Mouse (Mus musculus): ENCODE results near the gene Epn1. TPM values are rescaled to one million over a fixed set of nuclear protein-coding genes. Genes with fewer than 3 reads are reported as not detected.

Gene Epn1
- polyA plus RNA-seq, 1 experiment from 2014 or later: 79.6 TPM

GRCm38 (mm10) chr7:5083325-5084105 is 3.5 kb downstream of the Epn1 start:
- Histone ChIP-seq H3K4me3 (no peak overlapping the region), H3K36me3 (peaks cover 33% of the 10 kb centered on the region), H3K27ac (no peak overlapping the region), H3K4me1 (peaks cover 19% of the 10 kb centered on the region), H3K9me3 (replicated peaks) (no peaks in the 10 kb centered on the region), H3K27me3 (no peaks in the 10 kb centered on the region), H3K4me2 (replicated peaks) (no peak overlapping the region), H3K9ac (no peak overlapping the region)
- no peak for ATAC-seq (ENCODE audit: low FRiP score)
- WGBS: 92% methylated on average over 18 of the region's 18 CpGs

GRCm38 (mm10) chr7:5085512-5085911 is 5.5 kb downstream of the Epn1 start:
- Histone ChIP-seq H3K4me1 (peaks cover 19% of the 10 kb centered on the region), H3K27me3 (no peaks in the 10 kb centered on the region), H3K9me3 (replicated peaks) (no peaks in the 10 kb centered on the region), H3K36me3 (peaks cover 34% of the 10 kb centered on the region), H3K9ac (no peak overlapping the region), H3K27ac (no peak overlapping the region), H3K4me3 (no peak overlapping the region), H3K4me2 (replicated peaks) (no peak overlapping the region)
- WGBS: 90% methylated on average over 1 of the region's 1 CpGs
- ATAC-seq (ENCODE audit: low FRiP score): no peak

- H3K4me3 ChIP-seq: no peak overlapping the region
- ATAC-seq (ENCODE audit: low FRiP score): no peak
- no peaks in the 10 kb centered on the region for H3K9me3 ChIP-seq (replicated peaks)
- no peaks in the 10 kb centered on the region for H3K27me3 ChIP-seq
- H3K36me3 ChIP-seq: peaks cover 40% of the 10 kb centered on the region
- 80% methylated on average over 5 of the region's 5 CpGs for WGBS
- no peak overlapping the region for H3K9ac ChIP-seq
- no peak overlapping the region for H3K27ac ChIP-seq
- H3K4me1 ChIP-seq: peaks cover 6% of the 10 kb centered on the region; the same call in 1 of the 2 replicates
- no peak overlapping the region for H3K4me2 ChIP-seq (replicated peaks)
Observed at GRCm38 (mm10) chr7:5086921-5087440, 6.9 kb downstream of the Epn1 start.

GRCm38 (mm10) chr7:5087886-5088285 is 7.9 kb downstream of the Epn1 start:
- H3K9me3 ChIP-seq (replicated peaks): no peaks in the 10 kb centered on the region
- WGBS: 89% methylated on average over 4 of the region's 4 CpGs
- H3K9ac ChIP-seq: no peak overlapping the region
- ATAC-seq (ENCODE audit: low FRiP score): no peak
- H3K4me2 ChIP-seq (replicated peaks): no peak overlapping the region
- H3K27ac ChIP-seq: no peak overlapping the region
- peaks cover 46% of the 10 kb centered on the region for H3K36me3 ChIP-seq
- H3K27me3 ChIP-seq: no peaks in the 10 kb centered on the region
- no peak overlapping the region for H3K4me3 ChIP-seq
- H3K4me1 ChIP-seq: no peaks in the 10 kb centered on the region

- WGBS: 97% methylated on average over 15 of the region's 15 CpGs
- no peak overlapping the region for H3K9ac ChIP-seq
- H3K27me3 ChIP-seq: no peaks in the 10 kb centered on the region
- H3K9me3 ChIP-seq (replicated peaks): no peaks in the 10 kb centered on the region
- no peak overlapping the region for H3K27ac ChIP-seq
- H3K36me3 ChIP-seq: peaks cover 52% of the 10 kb centered on the region
- no peaks in the 10 kb centered on the region for H3K4me1 ChIP-seq
- H3K4me3 ChIP-seq: no peak overlapping the region
- ATAC-seq (ENCODE audit: low FRiP score): no peak
- no peak overlapping the region for H3K4me2 ChIP-seq (replicated peaks)
Observed at GRCm38 (mm10) chr7:5089853-5090252, 9.8 kb downstream of the Epn1 start.

- H3K36me3 ChIP-seq: peaks cover 62% of the 10 kb centered on the region
- no peaks in the 10 kb centered on the region for H3K9me3 ChIP-seq (replicated peaks)
- H3K27me3 ChIP-seq: no peaks in the 10 kb centered on the region
- no peaks in the 10 kb centered on the region for H3K4me1 ChIP-seq
- 95% methylated on average over 15 of the region's 15 CpGs for WGBS
- no peak overlapping the region for H3K27ac ChIP-seq
- no peak overlapping the region for H3K4me2 ChIP-seq (replicated peaks)
- no peak overlapping the region for H3K4me3 ChIP-seq
- ATAC-seq (ENCODE audit: low FRiP score): no peak
- H3K9ac ChIP-seq: 0 out of 2 replicates have a peak overlapping the region, but pooled peaks have one; percentile 14
Observed at GRCm38 (mm10) chr7:5091008-5091728, 11.1 kb downstream of the Epn1 start.

GRCm38 (mm10) chr7:5092381-5092780 is 12.3 kb downstream of the Epn1 start:
- no peaks in the 10 kb centered on the region for H3K27me3 ChIP-seq
- ATAC-seq (ENCODE audit: low FRiP score): no peak
- H3K4me1 ChIP-seq: no peaks in the 10 kb centered on the region
- no peak overlapping the region for H3K27ac ChIP-seq
- no peak overlapping the region for H3K4me2 ChIP-seq (replicated peaks)
- no peak overlapping the region for H3K4me3 ChIP-seq
- no peaks in the 10 kb centered on the region for H3K9me3 ChIP-seq (replicated peaks)
- peaks cover 66% of the 10 kb centered on the region for H3K36me3 ChIP-seq
- 90% methylated on average over 6 of the region's 6 CpGs for WGBS
- H3K9ac ChIP-seq: no peak overlapping the region

GRCm38 (mm10) chr7:5092831-5093510 is 12.9 kb downstream of the Epn1 start:
- Histone ChIP-seq H3K9ac (no peak overlapping the region), H3K27me3 (no peaks in the 10 kb centered on the region), H3K4me3 (no peak overlapping the region), H3K27ac (no peak overlapping the region), H3K36me3 (peaks cover 71% of the 10 kb centered on the region), H3K9me3 (replicated peaks) (no peaks in the 10 kb centered on the region), H3K4me1 (no peaks in the 10 kb centered on the region), H3K4me2 (replicated peaks) (no peak overlapping the region)
- no peak for ATAC-seq (ENCODE audit: low FRiP score)
- 88% methylated on average over 21 of the region's 21 CpGs for WGBS

GRCm38 (mm10) chr7:5098769-5099168 is 18.7 kb downstream of the Epn1 start:
- Histone ChIP-seq H3K9ac (no peak overlapping the region), H3K4me3 (no peak overlapping the region)

GRCm38 (mm10) chr7:5099796-5100195 is 19.8 kb downstream of the Epn1 start:
- no peaks in the 10 kb centered on the region for H3K4me1 ChIP-seq
- no peak overlapping the region for H3K27ac ChIP-seq
- H3K36me3 ChIP-seq: peaks cover 45% of the 10 kb centered on the region
- no peaks in the 10 kb centered on the region for H3K9me3 ChIP-seq (replicated peaks)
- 83% methylated on average over 3 of the region's 3 CpGs for WGBS
- H3K4me2 ChIP-seq (replicated peaks): no peak overlapping the region
- ATAC-seq (ENCODE audit: low FRiP score): no peak
- no peak overlapping the region for H3K4me3 ChIP-seq
- no peak overlapping the region for H3K9ac ChIP-seq
- H3K27me3 ChIP-seq: no peaks in the 10 kb centered on the region

More at GRCm38 (mm10) chr7:5098769-5099168, 18.7 kb downstream of the Epn1 start:
- Histone ChIP-seq H3K27ac (no peak overlapping the region), H3K4me1 (no peaks in the 10 kb centered on the region), H3K36me3 (peaks cover 55% of the 10 kb centered on the region), H3K4me2 (replicated peaks) (no peak overlapping the region), H3K9me3 (replicated peaks) (no peaks in the 10 kb centered on the region), H3K27me3 (no peaks in the 10 kb centered on the region)
- no peak for ATAC-seq (ENCODE audit: low FRiP score)
- 95% methylated on average over 5 of the region's 5 CpGs for WGBS

- no peak for ATAC-seq (ENCODE audit: low FRiP score)
- Histone ChIP-seq H3K9me3 (replicated peaks) (no peaks in the 10 kb centered on the region), H3K4me3 (no peak overlapping the region), H3K4me2 (replicated peaks) (no peak overlapping the region), H3K27me3 (no peaks in the 10 kb centered on the region), H3K4me1 (no peaks in the 10 kb centered on the region), H3K36me3 (peaks cover 31% of the 10 kb centered on the region), H3K9ac (no peak overlapping the region), H3K27ac (no peak overlapping the region)
- WGBS: 89% methylated on average over 10 of the region's 10 CpGs
Observed at GRCm38 (mm10) chr7:5101066-5101663, 21.1 kb downstream of the Epn1 start.

GRCm38 (mm10) chr7:5102564-5102963 is 22.5 kb downstream of the Epn1 start:
- H3K36me3 ChIP-seq: peaks cover 17% of the 10 kb centered on the region
- H3K9me3 ChIP-seq (replicated peaks): no peaks in the 10 kb centered on the region
- no peak overlapping the region for H3K4me3 ChIP-seq
- H3K27me3 ChIP-seq: no peaks in the 10 kb centered on the region
- H3K9ac ChIP-seq: no peak overlapping the region
- no peak overlapping the region for H3K4me2 ChIP-seq (replicated peaks)
- no peak overlapping the region for H3K27ac ChIP-seq
- no peaks in the 10 kb centered on the region for H3K4me1 ChIP-seq
- 88% methylated on average over 2 of the region's 2 CpGs for WGBS
- ATAC-seq (ENCODE audit: low FRiP score): no peak

All from hindbrain, embryonic 12.5 days (tissue).